ENCODE assay signal across 10 mouse cellular contexts in genomic region chr1:161507623-161508047, GRCm38 (mm10). TPM values are rescaled to one million over a fixed set of nuclear protein-coding genes. Genes with fewer than 3 reads are reported as not detected.
DNase-seq lines count a peak whose midpoint lies in the region; ATAC-seq lines count a peak whose summit lies in the region.
"Had no signal": no experiment of that assay in that cellular context is flagged by ENCODE, and none has a peak within 500 bp of the region (broad histone marks: within the 10 kb centered on the region; RNA-seq: fewer than 3 reads in every experiment).

No protein-coding gene starts in this region.

- no peak overlapping the region for H3K4me2 ChIP-seq in heart, embryonic 11.5 days
- H3K4me2 ChIP-seq in hindbrain, embryonic 16.5 days (ENCODE audit: low read length): no peak overlapping the region
- H3K4me2 ChIP-seq: embryonic facial prominence, embryonic 13.5 days; liver, embryonic 15.5 days had no signal

- intact Hi-C loops in gastrocnemius, postnatal 14 days (cut with DNase I; ENCODE audit: low total_unique reads): no loop called here

- no peaks in the 10 kb centered on the region for H3K36me3 ChIP-seq in heart, embryonic 11.5 days (ENCODE audit: control insufficient read depth, insufficient read depth, low read length)
- no peaks in the 10 kb centered on the region for H3K36me3 ChIP-seq in hindbrain, embryonic 16.5 days (ENCODE audit: control insufficient read depth, insufficient read depth, low read length)
- H3K36me3 ChIP-seq: embryonic facial prominence, embryonic 13.5 days; liver, embryonic 15.5 days had no signal

- no peak overlapping the region for H3K4me3 ChIP-seq in heart, embryonic 11.5 days (ENCODE audit: low read depth, low read length)
- no peak overlapping the region for H3K4me3 ChIP-seq in hindbrain, embryonic 16.5 days (ENCODE audit: low read length)
- H3K4me3 ChIP-seq: embryonic facial prominence, embryonic 13.5 days; liver, embryonic 15.5 days had no signal

- no peak overlapping the region for H3K27ac ChIP-seq in heart, embryonic 11.5 days (ENCODE audit: low read depth, low read length)
- no peak overlapping the region for H3K27ac ChIP-seq in hindbrain, embryonic 16.5 days (ENCODE audit: low read depth, low read length)
- H3K27ac ChIP-seq: embryonic facial prominence, embryonic 13.5 days; liver, embryonic 15.5 days had no signal

- DNase-seq in heart, adult 11 months: peak; percentile 97
- peak; percentile 71 for DNase-seq in adrenal gland, postnatal 25 days
- DNase-seq in gastrocnemius, postnatal 14 days: peak; percentile 35
- DNase-seq in kidney, postnatal 25 days: peak; percentile 62 to 73
- no peak for DNase-seq in thymus, postnatal 4 days
- no peak for DNase-seq in B cell, adult 2 months

- no peaks in the 10 kb centered on the region for H3K27me3 ChIP-seq in heart, embryonic 11.5 days (ENCODE audit: control insufficient read depth, insufficient read depth, low read length)
- no peaks in the 10 kb centered on the region for H3K27me3 ChIP-seq in hindbrain, embryonic 16.5 days (replicated peaks; ENCODE audit: control insufficient read depth, insufficient read depth, low read length)
- H3K27me3 ChIP-seq: embryonic facial prominence, embryonic 13.5 days; liver, embryonic 15.5 days had no signal

- no peak overlapping the region for H3K9ac ChIP-seq in heart, embryonic 11.5 days (ENCODE audit: low read depth, low read length)
- no peak overlapping the region for H3K9ac ChIP-seq in hindbrain, embryonic 16.5 days (ENCODE audit: low read depth, low read length)
- H3K9ac ChIP-seq: embryonic facial prominence, embryonic 13.5 days; liver, embryonic 15.5 days had no signal

- no peaks in the 10 kb centered on the region for H3K4me1 ChIP-seq in heart, embryonic 11.5 days (ENCODE audit: control insufficient read depth, insufficient read depth, low read length)
- H3K4me1 ChIP-seq in hindbrain, embryonic 16.5 days (ENCODE audit: control insufficient read depth, insufficient read depth, low read depth, low read length): no peaks in the 10 kb centered on the region
- H3K4me1 ChIP-seq: embryonic facial prominence, embryonic 13.5 days; liver, embryonic 15.5 days had no signal

- no peak for ATAC-seq in heart, embryonic 11.5 days (replicated peaks; ENCODE audit: insufficient number of reproducible peaks, low FRiP score, low TSS enrichment)
- ATAC-seq in hindbrain, embryonic 16.5 days: no peak

- H3K9me3 ChIP-seq in heart, embryonic 11.5 days (replicated peaks; ENCODE audit: control insufficient read depth, low read length): no peaks in the 10 kb centered on the region
- H3K9me3 ChIP-seq in hindbrain, embryonic 16.5 days (ENCODE audit: control insufficient read depth, low read length): no peaks in the 10 kb centered on the region
- H3K9me3 ChIP-seq: embryonic facial prominence, embryonic 13.5 days; liver, embryonic 15.5 days had no signal

- 57% methylated on average over 3 of the region's 3 CpGs for WGBS in heart, embryonic 11.5 days (ENCODE audit: insufficient replicate concordance)
- WGBS in hindbrain, embryonic 16.5 days: 65% methylated on average over 3 of the region's 3 CpGs

RNA-seq across cellular contexts. Expression of gene Tnfsf18, which starts 13.2 kb away (rescaled TPM):
- polyA plus RNA-seq in heart, embryonic 11.5 days (2014; fragmentation: Nextera tagmentation; extraction: Ambion mirVana): 0.11 and 0.14 TPM in 2 replicates
- total RNA-seq in adrenal gland, postnatal 25 days (2021): not detected in 2 replicates
- under 1 TPM in 1 of 2 experiments, not detected in 1; 0.11 TPM for total RNA-seq in gastrocnemius, postnatal 14 days (2021)
- polyA plus RNA-seq in hindbrain, embryonic 16.5 days (2015; fragmentation: Nextera tagmentation; extraction: Ambion mirVana): 0.12 TPM in 1 of 2 replicates, not detected in the other
- polyA plus RNA-seq: embryonic facial prominence, embryonic 13.5 days; liver, embryonic 15.5 days had no signal

Comparison
In these comparisons a context has a peak if more than half of its experiments do, and no peak if none do; other contexts are left out.
1. DNase-seq: peak in heart, adult 11 months (single experiment), adrenal gland, postnatal 25 days (single experiment), gastrocnemius, postnatal 14 days (single experiment) and kidney, postnatal 25 days (2 of 2); none in thymus, postnatal 4 days (single experiment) and B cell, adult 2 months (0 of 2).